Mouse (Mus musculus): ENCODE measurements at regions not wholly inside any gene's neighbourhood (a gene's known extent, or its start where the extent isn't known, plus 50 kb on each side); places are given as distances from the start of the nearest gene placed in this dataset.

- no peak for DNase-seq (ENCODE audit: low spot score in 2 of 2)
Measured at GRCm38 (mm10) chr6:55627228-55627627, 53.8 kb downstream of the Neurod6 start.

- DNase-seq (ENCODE audit: low spot score in 2 of 2): no peak
Measured at GRCm38 (mm10) chr6:55620366-55620765, 60.7 kb downstream of the Neurod6 start.

GRCm38 (mm10) chr6:55617922-55618481 lies 63.1 kb downstream of the Neurod6 start:
- peak; percentile 57 to 68 for DNase-seq (ENCODE audit: low spot score in 2 of 2)

- no peak for DNase-seq (ENCODE audit: low spot score in 2 of 2)
Measured at GRCm38 (mm10) chr6:55610395-55610794, 70.7 kb downstream of the Neurod6 start.

- no peak for DNase-seq (ENCODE audit: low spot score in 2 of 2)
Measured at GRCm38 (mm10) chr6:55609976-55610375, 71.1 kb downstream of the Neurod6 start.

GRCm38 (mm10) chr6:55609053-55609452 lies 72.0 kb downstream of the Neurod6 start:
- DNase-seq (ENCODE audit: low spot score in 2 of 2): no peak

- no peak for DNase-seq (ENCODE audit: low spot score in 2 of 2)
Measured at GRCm38 (mm10) chr6:55597088-55597487, 84.0 kb downstream of the Neurod6 start.

GRCm38 (mm10) chr6:55592126-55592525 lies 88.9 kb downstream of the Neurod6 start:
- peak; percentile 59 to 85 for DNase-seq (ENCODE audit: low spot score in 2 of 2)

GRCm38 (mm10) chr6:55581106-55581505 lies 100.0 kb downstream of the Neurod6 start:
- no peak for DNase-seq (ENCODE audit: low spot score in 2 of 2)

GRCm38 (mm10) chr6:55580036-55580435 lies 101.0 kb downstream of the Neurod6 start:
- no peak for DNase-seq (ENCODE audit: low spot score in 2 of 2)

- DNase-seq (ENCODE audit: low spot score in 2 of 2): no peak
Measured at GRCm38 (mm10) chr6:55579611-55580010, 101.5 kb downstream of the Neurod6 start.

- DNase-seq (ENCODE audit: low spot score in 2 of 2): peak in 1 of 2 experiments; percentile 31
Measured at GRCm38 (mm10) chr6:55579105-55579504, 102.0 kb downstream of the Neurod6 start.

- no peak for DNase-seq (ENCODE audit: low spot score in 2 of 2)
Measured at GRCm38 (mm10) chr6:55578051-55578450, 103.0 kb downstream of the Neurod6 start.

- peak in 1 of 2 experiments; percentile 17 for DNase-seq (ENCODE audit: low spot score in 2 of 2)
Measured at GRCm38 (mm10) chr6:55567521-55567920, 113.5 kb downstream of the Neurod6 start.

GRCm38 (mm10) chr6:55565260-55566209 lies 113.8 kb downstream of the Adcyap1r1 start:
- peak in 1 of 2 experiments; percentile 19 for DNase-seq (ENCODE audit: low spot score in 2 of 2)

- DNase-seq (ENCODE audit: low spot score in 2 of 2): no peak
Measured at GRCm38 (mm10) chr6:55560606-55561005, 108.8 kb downstream of the Adcyap1r1 start.

- DNase-seq (ENCODE audit: low spot score in 2 of 2): peak in 1 of 2 experiments; percentile 19
Measured at GRCm38 (mm10) chr6:55559797-55560196, 108.0 kb downstream of the Adcyap1r1 start.
